Mouse (Mus musculus) heart, adult 2 months (tissue): ENCODE results near the gene B2m.

Experiments
- CTCF ChIP-seq: fragments of 200-600 bp; IDR thresholded peaks from 2 replicates; pipeline ENCODE4 v1.8.1; 2022; ENCODE audit warnings: antibody characterized with exemption, mild to moderate bottlenecking, moderate library complexity
- EP300 ChIP-seq: fragments of 200-500 bp; IDR thresholded peaks from 2 replicates; pipeline ENCODE4 v1.6.1; 2011; ENCODE audit warnings: low read depth, low read length, control low read depth; ENCODE audit not compliant: insufficient read depth

- TF ChIP-seq EP300: no peak
- TF ChIP-seq CTCF: no peak
Measured at GRCm38 (mm10) chr2:122155292-122155691, 7.8 kb downstream of the B2m start.
